Mouse (Mus musculus) heart, adult 9 months (tissue): Measurements from ENCODE around the gene Rgmb.

Source experiments
- DNase-seq, 2 experiments: peaks; one replicate each; pipeline ENCODE4 v3.0.0; 2022; ENCODE audit warnings: low spot score in 2 of 2

Rgmb gene

DNA sequence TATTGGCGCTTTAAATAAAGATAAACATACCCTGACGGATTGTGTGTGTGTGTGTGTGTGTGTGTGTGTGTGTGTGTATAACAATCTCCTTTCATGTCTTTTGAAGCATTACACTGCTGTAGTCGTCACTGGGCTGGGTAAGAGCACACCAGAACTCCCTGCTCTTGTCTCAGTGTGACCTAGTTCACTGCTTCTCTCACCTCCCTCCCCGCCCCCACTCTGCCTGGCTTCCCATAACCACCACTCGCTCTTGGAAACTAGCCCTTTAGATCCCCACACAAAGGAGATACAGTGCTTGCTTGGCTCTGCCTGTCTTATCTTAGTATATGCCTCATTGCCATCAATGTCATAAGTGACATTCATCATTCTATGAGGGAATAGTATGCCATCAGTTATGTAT is 54.5 kb downstream of the Rgmb start:
- DNase-seq: no peak

DNA sequence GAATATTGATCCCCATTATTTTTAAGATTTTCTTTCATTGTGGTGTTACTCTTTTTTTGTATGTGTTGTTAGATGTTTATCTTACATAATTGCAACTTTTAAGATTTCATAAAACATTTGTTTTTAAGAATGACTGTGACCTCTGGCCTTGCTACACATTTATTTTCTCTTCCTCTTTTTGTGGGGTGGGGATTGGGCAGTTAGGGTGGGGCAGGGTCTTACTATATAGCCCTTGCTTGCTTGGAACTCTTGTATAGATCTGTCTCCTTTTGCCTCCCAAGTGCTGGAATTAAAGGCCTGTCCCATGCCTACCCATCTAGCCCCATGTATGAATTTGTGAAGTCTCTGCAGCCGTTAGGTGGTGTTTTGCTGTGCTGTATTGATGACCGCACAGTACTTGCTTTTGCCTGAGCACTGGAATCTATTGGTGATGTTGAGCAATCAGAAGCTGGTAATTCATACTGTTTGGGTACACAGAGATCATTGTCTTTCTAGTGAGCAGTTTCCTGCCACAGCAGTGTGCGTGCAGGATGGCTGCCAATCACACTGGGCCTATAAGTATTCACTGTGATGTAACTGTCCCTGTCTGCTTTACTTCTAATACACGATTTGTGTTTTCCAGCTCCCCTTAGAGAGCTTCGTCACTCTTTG is 56.1 kb downstream of the Rgmb start:
- no peak for DNase-seq

DNA sequence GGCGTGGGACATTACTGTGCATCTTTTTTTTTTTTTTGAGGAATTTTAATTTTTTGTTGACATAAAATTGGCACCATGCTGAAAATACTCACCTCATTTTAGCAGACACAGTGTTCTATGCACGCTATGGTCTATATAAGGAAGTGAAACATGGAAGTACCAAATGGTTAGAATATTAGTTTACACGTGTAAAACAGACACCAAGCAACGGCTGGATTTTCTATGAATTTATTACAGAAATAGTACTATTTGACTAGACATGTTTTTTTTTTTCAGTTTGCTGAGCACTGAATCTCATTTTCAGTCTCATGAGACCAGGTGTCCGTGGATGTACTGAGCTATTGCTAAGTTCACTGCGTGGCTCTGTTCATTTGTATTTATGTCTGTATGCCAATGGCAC is 56.9 kb downstream of the Rgmb start:
- no peak for DNase-seq

DNA sequence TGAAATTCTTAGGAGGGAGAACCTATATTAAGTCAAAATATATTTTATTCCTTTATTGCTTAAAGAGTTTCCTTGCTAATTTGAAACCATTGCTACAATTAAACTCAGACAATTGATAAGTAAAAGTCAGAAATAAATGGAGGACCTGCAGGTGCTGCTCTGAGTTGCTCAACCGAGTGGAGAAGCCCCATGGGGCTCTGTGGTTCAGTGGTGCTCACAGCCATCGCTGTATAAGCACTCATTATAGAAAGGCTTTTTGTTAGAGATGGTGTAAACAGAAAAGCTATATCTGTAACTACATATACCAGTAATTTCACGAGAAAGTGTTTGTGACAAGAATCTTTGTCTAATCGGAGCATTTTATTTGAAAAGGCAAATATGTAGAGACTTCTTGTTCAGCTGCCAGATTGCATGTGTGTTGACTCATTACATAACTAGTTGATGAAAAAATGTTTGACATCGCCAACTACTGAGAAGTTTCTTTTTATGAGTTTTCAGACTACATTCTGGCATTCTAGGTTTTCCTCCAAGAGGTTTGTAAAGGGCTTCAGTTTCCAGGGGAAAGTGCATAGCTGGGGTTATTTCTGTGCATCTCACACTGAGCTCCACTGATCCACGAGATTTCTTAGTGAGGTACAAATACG is 61.6 kb downstream of the Rgmb start:
- DNase-seq: peak in 1 of 2 experiments; percentile 26

DNA sequence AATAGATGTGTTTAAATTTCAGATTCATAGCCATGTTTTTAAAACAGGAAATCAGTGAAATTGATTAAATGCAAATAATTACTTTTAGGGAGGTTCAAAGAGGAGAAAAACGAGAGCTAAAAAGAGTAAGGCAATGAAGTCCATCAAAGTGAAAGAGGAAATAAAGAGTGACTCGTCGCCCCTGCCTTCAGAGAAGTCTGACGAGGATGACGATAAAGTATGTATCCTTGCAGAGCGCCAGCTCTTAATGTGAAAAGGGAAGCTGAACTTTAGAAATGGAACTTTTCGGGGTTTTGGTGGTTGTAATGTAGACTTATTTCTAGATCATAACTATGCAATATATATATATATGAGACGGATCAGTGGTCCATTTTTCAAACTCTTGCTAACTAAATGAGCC is 69.6 kb downstream of the Rgmb start:
- DNase-seq: no peak
